Mouse (Mus musculus) stomach, postnatal 0 days (tissue): ENCODE data around the gene Xylt2. TPM values are rescaled to one million over a fixed set of nuclear protein-coding genes. Genes with fewer than 3 reads are reported as not detected.
A peak's percentile ranks its signal among the peaks of the same experiment; 100 is the strongest.

Experiments
- ATAC-seq: fragments of 200-750 bp; cut with Nextera tagmentation; 2 replicates; pipeline ENCODE4 v1.8.0; 2017; ENCODE audit not compliant: low FRiP score, low TSS enrichment
- DNase-seq: peaks from one replicate; pipeline ENCODE4 v3.0.0-alpha.2; 2016; ENCODE audit warnings: low spot score
- H3K27ac ChIP-seq: fragments of 300-500 bp; sonication (generic); replicated peaks from 2 replicates; pipeline ENCODE4 v1.5.1; 2014; ENCODE audit warnings: mild to moderate bottlenecking, control low read depth
- H3K27me3 ChIP-seq: fragments of 300-500 bp; sonication (generic); 2 replicates; pipeline ENCODE4 v1.6.1; 2014; ENCODE audit warnings: low read length; ENCODE audit not compliant: control insufficient read depth, insufficient read depth
- H3K36me3 ChIP-seq: fragments of 300-500 bp; sonication (generic); 2 replicates; pipeline ENCODE4 v1.6.1; 2014; ENCODE audit warnings: low read length, mixed read lengths; ENCODE audit not compliant: control insufficient read depth, insufficient read depth
- H3K4me1 ChIP-seq: fragments of 300-500 bp; sonication (generic); replicated peaks from 2 replicates; pipeline ENCODE4 v1.6.1; 2014; ENCODE audit warnings: antibody characterized with exemption; ENCODE audit not compliant: control insufficient read depth, insufficient read depth
- H3K4me2 ChIP-seq: fragments of 300-500 bp; sonication (generic); replicated peaks from 2 replicates; pipeline ENCODE4 v1.6.1; 2014; ENCODE audit warnings: low read depth, mild to moderate bottlenecking, control low read depth, moderate library complexity
- H3K4me3 ChIP-seq: fragments of 300-500 bp; sonication (generic); 2 replicates; pipeline ENCODE4 v1.5.1; 2014; ENCODE audit warnings: low read depth, low read length, control low read depth
- H3K9ac ChIP-seq: fragments of 300-500 bp; sonication (generic); 2 replicates; pipeline ENCODE4 v1.6.1; 2014; ENCODE audit warnings: mild to moderate bottlenecking, low read length, control low read depth, mixed read lengths
- H3K9me3 ChIP-seq: fragments of 300-500 bp; sonication (generic); 2 replicates; pipeline ENCODE4 v1.6.1; 2016; ENCODE audit warnings: low read length; ENCODE audit not compliant: control insufficient read depth
- CTCF ChIP-seq: IDR thresholded peaks from 2 replicates; pipeline ENCODE4 v1.5.1; 2016; ENCODE audit warnings: antibody characterized with exemption, low read depth, mild to moderate bottlenecking, moderate library complexity
- EP300 ChIP-seq: optimal IDR thresholded peaks from 2 replicates; pipeline ENCODE3; 2016; ENCODE audit warnings: antibody characterized with exemption
- WGBS: fragments of 180-500 bp; shearing (Covaris S2); extraction: QIAGEN DNeasy Blood & Tissue Kit; methylation state at CpG from one replicate; pipeline ENCODE4 v1.1.7; 2014; 5-methylcytosine and 5-hydroxymethylcytosine counted together
- polyA plus RNA-seq: library from polyadenylated mRNA; unstranded; fragments of >200 nt; fragmentation: Nextera tagmentation; extraction: Ambion mirVana; gene quantifications from 2 replicates; pipeline ENCODE4 v1.2.1, GENCODE M21; 2015

Xylt2 gene
- 8.4 and 8.6 TPM in 2 replicates for polyA plus RNA-seq

GRCm38 (mm10) chr11:94676754-94677606 is at the start of gene Xylt2:
TSS of gene Xylt2 (minus strand) at chr11:94677515.
- no peaks in the 10 kb centered on the region for H3K27me3 ChIP-seq
- ATAC-seq: peak; percentile 95
- 0 out of 2 replicates have a peak, but pooled peaks cover 4% of the 10 kb centered on the region for H3K4me1 ChIP-seq
- peak within 1 kb of the TSS; percentile 97 for H3K4me3 ChIP-seq
- H3K4me2 ChIP-seq: peak within 1 kb of the TSS; percentile 91
- peak within 1 kb of the TSS; percentile 88 for H3K27ac ChIP-seq
- no peaks in the 10 kb centered on the region for H3K9me3 ChIP-seq
- under 1% methylated on average over 73 of the region's 82 CpGs for whole genome bisulfite sequencing
- DNase-seq: peak; percentile 94
- no peak for TF ChIP-seq EP300
- no peak for TF ChIP-seq CTCF
- H3K9ac ChIP-seq: peak within 1 kb of the TSS; percentile 97
- H3K36me3 ChIP-seq: no peaks in the 10 kb centered on the region

- Histone ChIP-seq H3K9ac (no peak overlapping the region), H3K4me3 (no peak overlapping the region), H3K4me1 (no peaks in the 10 kb centered on the region), H3K27me3 (no peaks in the 10 kb centered on the region), H3K4me2 (no peak overlapping the region), H3K27ac (no peak overlapping the region), H3K9me3 (no peaks in the 10 kb centered on the region), H3K36me3 (no peaks in the 10 kb centered on the region)
- WGBS: 73% methylated on average over 2 of the region's 2 CpGs
- ATAC-seq (no peak), DNase-seq (no peak)
- TF ChIP-seq EP300 (no peak), CTCF (no peak)
These were observed 41.9 kb upstream of the Xylt2 start for GRCm38 (mm10) chr11:94719216-94719615.

GRCm38 (mm10) chr11:94718113-94718909 is 41.0 kb upstream of the Xylt2 start:
- no peaks in the 10 kb centered on the region for H3K27me3 ChIP-seq
- no peak for TF ChIP-seq CTCF
- TF ChIP-seq EP300: no peak
- H3K27ac ChIP-seq: no peak overlapping the region
- no peak overlapping the region for H3K4me3 ChIP-seq
- DNase-seq: no peak
- no peaks in the 10 kb centered on the region for H3K36me3 ChIP-seq
- H3K9ac ChIP-seq: no peak overlapping the region
- no peaks in the 10 kb centered on the region for H3K4me1 ChIP-seq
- no peaks in the 10 kb centered on the region for H3K9me3 ChIP-seq
- no peak for ATAC-seq
- 86% methylated on average over 7 of the region's 7 CpGs for WGBS
- no peak overlapping the region for H3K4me2 ChIP-seq

GRCm38 (mm10) chr11:94717239-94717638 is 39.9 kb upstream of the Xylt2 start:
- Histone ChIP-seq H3K27me3 (no peaks in the 10 kb centered on the region), H3K9ac (no peak overlapping the region), H3K9me3 (no peaks in the 10 kb centered on the region), H3K36me3 (no peaks in the 10 kb centered on the region), H3K4me3 (no peak overlapping the region), H3K4me1 (no peaks in the 10 kb centered on the region), H3K4me2 (peak overlapping the region; percentile 25; the same call in 1 of the 2 replicates), H3K27ac (no peak overlapping the region; the same call in 1 of the 2 replicates)
- TF ChIP-seq CTCF (no peak), EP300 (no peak)
- ATAC-seq (no peak), DNase-seq (no peak)
- 31% methylated on average over 11 of the region's 11 CpGs for WGBS

- H3K27me3 ChIP-seq: no peaks in the 10 kb centered on the region
- no peaks in the 10 kb centered on the region for H3K36me3 ChIP-seq
- H3K9ac ChIP-seq: no peak overlapping the region
- H3K27ac ChIP-seq: no peak overlapping the region
- ATAC-seq (peak; percentile 66; the same call in 1 of the 2 replicates), DNase-seq (peak; percentile 33)
- H3K4me3 ChIP-seq: no peak overlapping the region
- no peaks in the 10 kb centered on the region for H3K9me3 ChIP-seq
- TF ChIP-seq CTCF (peak; percentile 72), EP300 (no peak)
- no peaks in the 10 kb centered on the region for H3K4me1 ChIP-seq
- 10% methylated on average over 9 of the region's 9 CpGs for WGBS
- H3K4me2 ChIP-seq: peak overlapping the region; percentile 25; the same call in 1 of the 2 replicates
These were observed 39.4 kb upstream of the Xylt2 start for GRCm38 (mm10) chr11:94716754-94717153.
